Mouse (Mus musculus) embryonic fibroblast, embryonic 13.5 days (primary cell): ENCODE results near the gene Smg5. TPM values are rescaled to one million over a fixed set of nuclear protein-coding genes. Genes with fewer than 3 reads are reported as not detected.
"Not testable (repeated sequence)": the region's sequence is repeated elsewhere in the genome, so short reads cannot be mapped to it uniquely, and the experiment has no call there.

ENCODE experiments used
- H3K27ac ChIP-seq: 2 replicates; pipeline ENCODE4 v1.5.1; 2012; ENCODE audit warnings: low read length, control low read depth, inconsistent platforms; ENCODE audit not compliant: insufficient read depth
- H3K4me1 ChIP-seq: 2 replicates; pipeline ENCODE4 v1.6.1; 2011; ENCODE audit warnings: low read length; ENCODE audit not compliant: control insufficient read depth, insufficient read depth
- H3K4me3 ChIP-seq: 2 replicates; pipeline ENCODE4 v1.5.1; 2011; ENCODE audit warnings: mild to moderate bottlenecking, control low read depth, low read length; ENCODE audit not compliant: insufficient read depth
- CTCF ChIP-seq: IDR thresholded peaks from 2 replicates; pipeline ENCODE4 v1.5.1; 2011; ENCODE audit warnings: mild to moderate bottlenecking, control low read depth, low read length, moderate library complexity, borderline replicate concordance; ENCODE audit not compliant: insufficient read depth
- POLR2A ChIP-seq: IDR thresholded peaks from 2 replicates; pipeline ENCODE4 v1.6.1; 2011; ENCODE audit warnings: low read depth, mild to moderate bottlenecking, control low read depth, low read length, moderate library complexity
- polyA plus RNA-seq: library from polyadenylated mRNA; stranded (reverse); fragments of >200 nt; gene quantifications from 2 replicates; pipeline ENCODE4 v1.2.4, GENCODE M21; 2011; ENCODE audit warnings: low read depth; ENCODE audit not compliant: missing spikeins, insufficient read length

Smg5 gene
- polyA plus RNA-seq, 1 experiment: 71.6 TPM

DNA sequence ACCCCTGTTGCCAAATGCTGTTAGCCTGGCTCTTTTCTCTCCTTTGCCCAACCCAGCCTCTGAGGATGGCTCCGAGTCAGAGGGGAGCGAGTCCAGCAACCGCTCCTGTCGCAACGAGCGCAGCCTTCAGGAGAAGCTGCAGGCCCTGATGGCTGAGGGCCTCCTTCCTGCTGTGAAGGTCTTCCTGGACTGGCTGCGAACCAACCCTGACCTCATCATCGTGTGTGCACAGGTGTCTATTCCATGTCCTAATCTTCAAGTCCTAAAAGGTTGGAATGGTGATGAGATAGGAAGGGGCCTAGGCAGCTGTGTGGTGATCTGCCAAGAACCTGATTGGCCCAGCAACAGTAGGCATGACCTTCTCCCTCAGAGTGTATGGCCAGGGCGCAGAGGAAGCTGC lies 16.8 kb downstream of the Smg5 start:
- TF ChIP-seq CTCF (no peak), POLR2A (no peak)
- no peaks in the 10 kb centered on the region for H3K4me1 ChIP-seq
- no peak overlapping the region for H3K4me3 ChIP-seq
- no peak overlapping the region for H3K27ac ChIP-seq

GRCm38 (mm10) chr3:88354396-88355165 lies 18.5 kb downstream of the Smg5 start:
- no peak for TF ChIP-seq CTCF
- TF ChIP-seq POLR2A: no peak
- Histone ChIP-seq H3K27ac (no peak overlapping the region), H3K4me3 (no peak overlapping the region), H3K4me1 (no peaks in the 10 kb centered on the region)

GRCm38 (mm10) chr3:88359584-88359983 lies 23.5 kb downstream of the Smg5 start:
- Histone ChIP-seq H3K4me3 (no peak overlapping the region), H3K27ac (no peak overlapping the region), H3K4me1 (no peaks in the 10 kb centered on the region)
- TF ChIP-seq CTCF (no peak), POLR2A (no peak)

- H3K4me1 ChIP-seq: no peaks in the 10 kb centered on the region
- TF ChIP-seq POLR2A (no peak), CTCF (no peak)
- no peak overlapping the region for H3K4me3 ChIP-seq
- H3K27ac ChIP-seq: no peak overlapping the region
Observed at GRCm38 (mm10) chr3:88359989-88360388, 23.9 kb downstream of the Smg5 start.

DNA sequence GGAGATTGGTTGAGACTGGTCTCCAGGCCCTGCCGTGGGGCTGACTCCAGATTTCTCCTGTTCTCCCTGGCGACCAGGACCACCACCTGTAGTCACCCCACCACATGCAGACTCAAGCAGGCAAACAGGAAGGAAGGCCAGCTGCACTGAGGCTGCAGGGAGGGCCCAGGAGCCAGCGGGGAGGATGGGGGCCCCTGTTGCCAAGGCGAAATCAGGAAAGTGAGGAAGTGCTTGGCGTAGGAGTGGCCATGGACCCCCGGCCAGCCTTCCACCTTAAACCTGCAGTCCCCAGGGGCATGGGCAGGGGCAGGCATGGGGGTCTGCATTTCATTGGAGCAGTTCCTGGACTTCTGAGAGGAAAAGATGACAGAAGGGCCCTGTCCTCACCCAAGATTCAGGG lies 25.0 kb downstream of the Smg5 start:
- no peak overlapping the region for H3K27ac ChIP-seq
- TF ChIP-seq CTCF (no peak), POLR2A (no peak)
- no peak overlapping the region for H3K4me3 ChIP-seq
- H3K4me1 ChIP-seq: no peaks in the 10 kb centered on the region

- no peak overlapping the region for H3K27ac ChIP-seq
- no peaks in the 10 kb centered on the region for H3K4me1 ChIP-seq
- TF ChIP-seq CTCF (no peak), POLR2A (no peak)
- no peak overlapping the region for H3K4me3 ChIP-seq
Observed at GRCm38 (mm10) chr3:88361612-88362313, 25.7 kb downstream of the Smg5 start.

GRCm38 (mm10) chr3:88363700-88364099 lies 27.6 kb downstream of the Smg5 start:
- no peak overlapping the region for H3K27ac ChIP-seq
- H3K4me1 ChIP-seq: no peaks in the 10 kb centered on the region
- TF ChIP-seq CTCF (no peak), POLR2A (no peak)
- H3K4me3 ChIP-seq: no peak overlapping the region

- H3K27ac ChIP-seq: no peak within 1 kb of the TSS
- no peak within 1 kb of the TSS for H3K4me3 ChIP-seq
- TF ChIP-seq POLR2A (no peak), CTCF (no peak)
- no peaks in the 10 kb centered on the region for H3K4me1 ChIP-seq
Observed at GRCm38 (mm10) chr3:88364337-88364736, 28.3 kb downstream of the Smg5 start, which contains the start of gene Paqr6. Paqr6 (plus strand) TSS chr3:88364584.

- TF ChIP-seq CTCF (no peak), POLR2A (no peak)
- Histone ChIP-seq H3K4me3 (no peak overlapping the region), H3K27ac (no peak overlapping the region), H3K4me1 (no peaks in the 10 kb centered on the region)
Observed at GRCm38 (mm10) chr3:88365705-88366361, 29.8 kb downstream of the Smg5 start.

DNA sequence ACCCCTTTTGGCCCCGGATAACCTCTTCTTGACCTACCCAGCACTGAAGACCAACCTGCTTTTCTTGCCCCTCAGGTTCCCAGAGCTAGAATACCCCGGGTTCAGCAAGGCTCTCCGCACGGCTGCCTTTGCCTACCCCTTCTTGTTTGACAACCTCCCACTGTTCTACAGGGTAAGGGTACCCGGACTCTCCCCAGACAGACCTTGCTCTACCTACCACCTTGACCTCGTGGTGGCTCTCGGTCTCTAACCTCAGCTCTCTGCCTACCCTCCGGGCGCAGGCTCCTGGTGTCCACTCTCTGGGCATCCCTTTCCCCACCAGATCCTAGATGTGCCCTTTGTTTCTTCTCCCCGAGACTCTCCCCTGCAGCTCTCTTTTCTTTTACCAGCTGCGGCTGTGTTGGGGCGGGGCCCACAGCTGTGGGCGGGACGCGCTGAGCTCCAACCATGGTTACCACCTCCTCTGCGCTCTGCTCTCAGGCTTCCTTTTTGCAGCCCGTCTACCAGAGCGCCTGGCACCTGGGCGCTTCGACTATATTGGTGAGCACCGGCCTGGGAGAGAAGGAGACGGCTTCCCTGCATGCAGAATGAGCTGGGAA lies 30.9 kb downstream of the Smg5 start:
- not testable (repeated sequence) for H3K4me1 ChIP-seq, H3K4me3 ChIP-seq, H3K27ac ChIP-seq

DNA sequence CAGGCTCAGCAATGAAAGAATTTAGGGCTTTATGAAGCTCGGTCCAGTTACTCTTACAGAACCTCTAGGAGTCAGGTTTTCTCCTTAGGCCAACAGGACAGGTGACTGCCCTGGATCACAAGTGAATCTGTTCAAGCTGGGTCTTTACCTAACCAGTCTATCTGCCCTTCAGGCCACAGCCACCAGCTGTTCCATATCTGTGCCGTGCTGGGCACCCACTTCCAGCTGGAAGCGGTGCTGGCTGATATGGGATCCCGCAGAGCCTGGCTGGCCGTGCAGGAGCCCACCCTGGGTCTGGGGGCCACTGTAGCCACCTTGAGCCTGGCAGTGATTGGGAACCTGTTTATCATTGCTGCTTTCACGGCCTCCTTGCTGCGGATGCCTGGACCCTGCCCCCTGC lies 31.5 kb downstream of the Smg5 start:
- not testable (repeated sequence) for H3K4me1 ChIP-seq, H3K27ac ChIP-seq, H3K4me3 ChIP-seq

DNA sequence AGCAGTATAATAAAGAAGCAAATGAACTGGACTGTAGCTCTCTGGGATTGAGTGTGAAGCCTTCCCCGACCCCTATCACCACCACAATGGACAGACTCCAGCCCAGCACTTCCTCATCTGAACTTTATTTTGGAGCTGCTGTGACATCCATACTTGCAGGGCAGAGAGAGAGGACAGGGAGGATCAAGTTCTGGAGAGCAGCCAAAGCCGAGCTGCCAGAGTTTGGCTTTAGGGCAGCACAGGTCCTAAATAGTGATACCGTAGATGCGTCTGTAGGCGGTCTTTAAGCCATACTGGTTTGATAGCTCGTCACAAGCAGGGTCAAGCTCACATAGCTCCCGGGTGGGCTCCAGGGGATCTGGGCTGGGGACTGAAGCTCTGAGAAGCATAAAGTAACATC lies 32.5 kb downstream of the Smg5 start:
- not testable (repeated sequence) for H3K4me1 ChIP-seq, H3K27ac ChIP-seq, H3K4me3 ChIP-seq

- not testable (repeated sequence) for H3K4me1 ChIP-seq, H3K27ac ChIP-seq, H3K4me3 ChIP-seq
Observed at GRCm38 (mm10) chr3:88372643-88373042, 36.6 kb downstream of the Smg5 start, which contains the start of gene Bglap3. Bglap3 (minus strand) TSS chr3:88372743.
